Mouse (Mus musculus) heart, postnatal 0 days (tissue): Measurements from ENCODE around the gene Stard3nl. TPM values are rescaled to one million over a fixed set of nuclear protein-coding genes. Genes with fewer than 3 reads are reported as not detected.

Source experiments
- ATAC-seq: fragments of 200-750 bp; cut with Nextera tagmentation; 2 replicates; pipeline ENCODE4 v1.8.0; 2017; ENCODE audit warnings: low read depth, moderate number of reproducible peaks, moderate library complexity; ENCODE audit not compliant: insufficient read depth
- DNase-seq: peaks from one replicate; pipeline ENCODE4 v3.0.0-alpha.2; 2016; ENCODE audit warnings: low spot score
- H3K27ac ChIP-seq: fragments of 300-500 bp; sonication (generic); 2 replicates; pipeline ENCODE4 v1.5.1; 2014; ENCODE audit warnings: low read depth, mild to moderate bottlenecking
- H3K27me3 ChIP-seq: fragments of 300-500 bp; sonication (generic); 2 replicates; pipeline ENCODE4 v1.6.1; 2014; ENCODE audit warnings: low read length, mixed read lengths; ENCODE audit not compliant: control insufficient read depth, insufficient read depth
- H3K36me3 ChIP-seq: fragments of 300-500 bp; sonication (generic); replicated peaks from 2 replicates; pipeline ENCODE4 v1.6.1; 2014; ENCODE audit warnings: low read length, mixed read lengths; ENCODE audit not compliant: control insufficient read depth, insufficient read depth
- H3K4me1 ChIP-seq: fragments of 300-500 bp; sonication (generic); 2 replicates; pipeline ENCODE4 v1.6.1; 2014; ENCODE audit warnings: antibody characterized with exemption; ENCODE audit not compliant: control insufficient read depth, insufficient read depth
- H3K4me2 ChIP-seq: fragments of 300-500 bp; sonication (generic); 2 replicates; pipeline ENCODE4 v1.6.1; 2014; ENCODE audit warnings: low read depth, mild to moderate bottlenecking, low read length, moderate library complexity
- H3K4me3 ChIP-seq: fragments of 300-500 bp; sonication (generic); 2 replicates; pipeline ENCODE4 v1.5.1; 2014; ENCODE audit warnings: low read depth, low read length
- H3K9ac ChIP-seq: fragments of 300-500 bp; sonication (generic); replicated peaks from 2 replicates; pipeline ENCODE4 v1.6.1; 2014; ENCODE audit warnings: low read depth, low read length, mixed read lengths
- H3K9me3 ChIP-seq: fragments of 300-500 bp; sonication (generic); replicated peaks from 2 replicates; pipeline ENCODE4 v1.6.1; 2016; ENCODE audit warnings: low read length; ENCODE audit not compliant: control insufficient read depth
- CTCF ChIP-seq: IDR thresholded peaks from 2 replicates; pipeline ENCODE4 v1.5.1; 2016; ENCODE audit warnings: antibody characterized with exemption, control low read depth, low read depth
- EP300 ChIP-seq: IDR thresholded peaks from 2 replicates; pipeline ENCODE4 v1.6.1; 2016; ENCODE audit warnings: antibody characterized with exemption, low read depth
- WGBS: fragments of 180-500 bp; shearing (Covaris S2); extraction: QIAGEN DNeasy Blood & Tissue Kit; methylation state at CpG from one replicate; pipeline ENCODE4 v1.1.7; 2014; 5-methylcytosine and 5-hydroxymethylcytosine counted together
- polyA plus RNA-seq: library from polyadenylated mRNA; unstranded; fragments of >200 nt; fragmentation: Nextera tagmentation; extraction: Ambion mirVana; gene quantifications from 2 replicates; pipeline ENCODE4 v1.2.1, GENCODE M21; 2015
- total RNA-seq: library from RNA; depleted of rRNA; stranded (reverse); fragments of >200 nt; gene quantifications from 2 replicates; pipeline ENCODE4 v1.2.3, GENCODE M21; 2014; ENCODE audit warnings: low replicate concordance

Stard3nl gene
- total and polyA plus RNA-seq, 2 experiments from 2014 or later: 18.7 to 48.3 TPM

DNA sequence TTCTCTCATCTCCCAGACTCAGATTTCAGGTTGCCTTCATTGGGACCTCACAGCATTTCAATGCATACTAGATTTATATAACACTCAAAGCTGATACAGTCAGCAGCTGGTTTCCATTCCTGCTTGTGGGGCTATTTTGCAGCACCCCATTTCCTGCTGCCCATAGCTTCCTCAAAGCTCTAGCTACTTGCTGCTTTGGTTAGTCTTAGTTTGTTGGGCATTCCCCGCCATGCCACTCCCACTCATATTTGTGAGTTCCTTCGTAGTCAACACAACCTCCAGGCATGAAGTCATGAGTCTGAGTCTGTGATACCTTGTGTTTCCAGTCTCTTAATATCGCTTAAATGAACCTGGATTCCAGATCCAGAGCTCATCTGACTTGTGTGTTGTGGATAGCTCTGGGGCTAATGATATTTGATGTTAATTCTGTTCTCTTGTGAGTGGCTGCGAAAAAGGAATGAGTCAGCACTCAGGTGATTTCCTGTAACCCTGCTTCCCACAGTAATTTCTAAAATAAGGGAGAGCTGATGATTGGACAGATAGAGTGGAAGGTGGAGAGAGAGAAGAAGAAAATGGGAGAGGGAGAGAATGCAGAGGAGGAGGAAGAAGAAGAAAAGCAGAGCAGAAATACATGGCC lies 22.4 kb upstream of the Stard3nl start:
- no peaks in the 10 kb centered on the region for H3K27me3 ChIP-seq
- DNase-seq (no peak), ATAC-seq (no peak)
- H3K4me1 ChIP-seq: no peaks in the 10 kb centered on the region
- no peaks in the 10 kb centered on the region for H3K36me3 ChIP-seq
- no peaks in the 10 kb centered on the region for H3K9me3 ChIP-seq
- H3K27ac ChIP-seq: no peak overlapping the region
- no peak overlapping the region for H3K4me2 ChIP-seq
- H3K9ac ChIP-seq: no peak overlapping the region
- 80% methylated on average over 4 of the region's 4 CpGs for WGBS
- H3K4me3 ChIP-seq: no peak overlapping the region
- TF ChIP-seq EP300 (no peak), CTCF (no peak)

DNA sequence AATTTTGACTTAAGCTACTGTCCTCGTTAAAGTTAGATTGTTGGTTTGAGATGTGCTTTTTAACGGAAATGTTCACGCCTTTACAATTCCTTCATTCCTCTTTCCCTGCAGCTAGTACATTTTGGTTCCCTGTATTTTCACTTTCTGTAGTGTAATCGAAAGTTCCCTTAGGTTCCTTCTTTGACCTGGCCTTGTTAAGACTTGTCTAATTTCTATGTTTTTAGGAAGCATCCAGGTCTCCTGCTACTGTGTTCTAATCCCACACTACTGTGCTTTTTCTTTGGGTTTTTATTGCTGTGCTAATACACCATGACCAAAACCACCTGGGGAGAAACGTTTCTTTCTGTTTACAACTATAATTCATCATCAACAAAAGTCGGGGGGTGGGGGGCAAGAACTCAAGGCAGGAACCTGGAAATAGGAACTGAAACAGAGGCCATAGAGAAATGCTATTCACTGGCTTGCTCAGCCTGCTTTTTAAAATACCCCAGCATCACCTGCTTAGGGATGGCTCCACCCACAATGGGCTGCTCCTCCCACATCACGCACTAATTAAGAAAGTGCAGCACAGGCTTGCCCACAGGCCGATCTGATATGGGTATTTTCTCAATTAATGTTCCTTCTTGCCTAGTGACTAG lies 20.4 kb upstream of the Stard3nl start:
- Histone ChIP-seq H3K9ac (no peak overlapping the region), H3K4me1 (no peaks in the 10 kb centered on the region), H3K4me3 (no peak overlapping the region), H3K27me3 (no peaks in the 10 kb centered on the region), H3K36me3 (no peaks in the 10 kb centered on the region), H3K9me3 (no peaks in the 10 kb centered on the region), H3K27ac (no peak overlapping the region), H3K4me2 (no peak overlapping the region)
- no peak for ATAC-seq
- TF ChIP-seq CTCF (no peak), EP300 (no peak)
- no peak for DNase-seq
- 69% methylated on average over 8 of the region's 8 CpGs for WGBS

DNA sequence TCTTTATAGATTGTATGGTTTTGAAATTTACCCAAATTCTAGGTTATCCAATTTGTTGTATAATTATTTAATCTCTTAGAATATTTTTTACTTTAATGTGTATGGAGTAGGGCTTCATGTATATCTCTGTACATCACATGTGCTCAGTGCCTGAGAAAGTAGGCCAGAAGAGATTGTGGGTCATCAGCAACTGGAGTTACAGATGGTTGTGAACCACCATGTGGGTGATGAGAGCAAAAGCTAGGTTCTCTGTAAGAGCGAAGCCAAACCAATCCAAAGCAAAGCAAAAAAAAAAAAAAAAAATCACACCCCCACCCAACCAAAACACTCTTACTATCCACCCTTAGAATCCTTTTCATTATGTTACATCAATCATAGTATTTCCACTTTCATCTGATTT lies 19.7 kb upstream of the Stard3nl start:
- TF ChIP-seq EP300 (no peak), CTCF (no peak)
- WGBS: 77% methylated on average over 1 of the region's 1 CpGs
- H3K27ac ChIP-seq: no peak overlapping the region
- no peaks in the 10 kb centered on the region for H3K36me3 ChIP-seq
- H3K27me3 ChIP-seq: no peaks in the 10 kb centered on the region
- DNase-seq: no peak
- no peaks in the 10 kb centered on the region for H3K4me1 ChIP-seq
- no peak overlapping the region for H3K4me2 ChIP-seq
- H3K4me3 ChIP-seq: no peak overlapping the region
- no peak for ATAC-seq
- no peaks in the 10 kb centered on the region for H3K9me3 ChIP-seq
- no peak overlapping the region for H3K9ac ChIP-seq

DNA sequence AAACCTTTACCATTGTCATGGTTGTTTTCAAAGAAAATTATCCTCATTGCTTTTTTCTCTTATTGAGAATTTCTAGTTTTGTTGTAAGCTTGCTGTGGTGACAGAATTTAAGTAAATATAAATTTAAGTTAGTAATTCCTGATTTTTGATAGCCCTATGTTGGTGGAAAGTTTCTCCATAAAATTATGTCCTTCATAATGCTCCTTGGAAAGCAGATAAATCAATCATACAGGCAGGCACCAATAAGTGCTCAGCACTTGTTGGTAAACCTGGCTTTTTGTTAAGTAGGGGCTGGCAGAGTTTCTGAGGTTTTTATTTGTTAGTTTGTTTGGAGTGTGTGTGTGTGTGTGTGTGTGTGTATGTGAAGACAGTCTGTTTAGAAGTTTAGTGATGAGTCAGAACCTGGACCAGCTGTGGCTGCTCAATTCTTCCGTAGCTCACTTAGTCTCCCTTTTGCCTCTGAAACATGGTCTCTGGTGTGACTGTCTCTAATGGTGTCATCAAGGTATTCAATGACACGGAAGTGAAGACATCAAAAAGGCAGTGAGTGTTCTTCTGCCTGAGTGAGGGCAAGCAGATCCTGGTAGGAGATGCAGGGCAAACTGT lies 16.8 kb upstream of the Stard3nl start:
- Histone ChIP-seq H3K4me3 (no peak overlapping the region), H3K4me2 (no peak overlapping the region), H3K36me3 (no peaks in the 10 kb centered on the region), H3K9ac (no peak overlapping the region), H3K9me3 (no peaks in the 10 kb centered on the region), H3K27ac (no peak overlapping the region), H3K4me1 (no peaks in the 10 kb centered on the region), H3K27me3 (no peaks in the 10 kb centered on the region)
- ATAC-seq (no peak), DNase-seq (no peak)
- WGBS: 59% methylated on average over 2 of the region's 2 CpGs
- TF ChIP-seq EP300 (no peak), CTCF (no peak)

DNA sequence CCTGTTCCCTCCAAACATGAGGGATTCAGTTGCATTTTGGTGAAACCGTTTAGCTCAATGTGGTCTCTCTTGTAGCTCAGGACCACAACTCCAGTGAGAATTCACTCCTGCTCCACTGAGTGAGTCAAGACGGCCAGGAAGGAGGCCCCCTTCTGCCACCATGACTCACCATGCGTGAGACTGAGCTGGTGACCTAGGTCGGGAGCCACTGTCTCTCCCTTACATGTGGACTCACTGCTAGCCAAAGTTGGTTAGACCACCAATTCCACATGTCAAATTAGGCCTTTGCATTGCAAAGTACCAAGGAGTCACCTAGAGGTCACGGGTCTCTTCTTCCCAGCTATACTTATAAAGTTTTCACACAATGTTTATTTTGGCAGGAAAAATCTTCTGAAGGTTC lies 16.3 kb upstream of the Stard3nl start:
- H3K9ac ChIP-seq: no peak overlapping the region
- no peak overlapping the region for H3K4me3 ChIP-seq
- ATAC-seq (no peak), DNase-seq (no peak)
- H3K27ac ChIP-seq: no peak overlapping the region
- H3K27me3 ChIP-seq: no peaks in the 10 kb centered on the region
- no peaks in the 10 kb centered on the region for H3K36me3 ChIP-seq
- H3K9me3 ChIP-seq: no peaks in the 10 kb centered on the region
- 67% methylated on average over 5 of the region's 5 CpGs for WGBS
- no peaks in the 10 kb centered on the region for H3K4me1 ChIP-seq
- TF ChIP-seq EP300 (no peak), CTCF (no peak)
- no peak overlapping the region for H3K4me2 ChIP-seq

DNA sequence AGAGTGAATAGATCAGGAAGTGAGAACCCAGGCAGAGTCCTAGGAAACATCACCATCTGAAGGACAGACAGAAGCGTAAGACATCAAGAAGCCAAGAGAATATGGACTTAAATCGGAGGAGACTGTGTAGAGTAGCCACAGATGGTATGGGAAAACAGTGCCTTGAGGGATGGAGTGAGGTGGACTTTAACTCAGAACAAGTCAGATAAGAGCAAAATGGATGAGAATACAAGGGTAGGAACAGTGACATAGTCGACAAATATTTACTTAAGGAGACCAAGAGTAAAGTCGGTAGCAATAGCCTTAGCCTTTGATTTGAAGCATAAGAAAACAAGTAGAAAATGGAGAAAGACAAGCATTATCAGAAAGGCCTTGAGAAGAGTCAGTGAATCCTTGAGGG lies 15.1 kb upstream of the Stard3nl start:
- WGBS: 79% methylated on average over 4 of the region's 4 CpGs
- no peak overlapping the region for H3K9ac ChIP-seq
- no peaks in the 10 kb centered on the region for H3K9me3 ChIP-seq
- H3K4me1 ChIP-seq: no peaks in the 10 kb centered on the region
- no peak overlapping the region for H3K4me2 ChIP-seq
- TF ChIP-seq EP300: no peak
- no peak for TF ChIP-seq CTCF
- no peak overlapping the region for H3K4me3 ChIP-seq
- no peak overlapping the region for H3K27ac ChIP-seq
- ATAC-seq: no peak
- H3K27me3 ChIP-seq: no peaks in the 10 kb centered on the region
- no peak for DNase-seq
- no peaks in the 10 kb centered on the region for H3K36me3 ChIP-seq
